Mouse (Mus musculus): ENCODE data around the gene Syna. TPM values are rescaled to one million over a fixed set of nuclear protein-coding genes. Genes with fewer than 3 reads are reported as not detected.

Gene Syna
- polyA plus RNA-seq, 1 experiment from 2014 or later = 0.07 TPM

DNA sequence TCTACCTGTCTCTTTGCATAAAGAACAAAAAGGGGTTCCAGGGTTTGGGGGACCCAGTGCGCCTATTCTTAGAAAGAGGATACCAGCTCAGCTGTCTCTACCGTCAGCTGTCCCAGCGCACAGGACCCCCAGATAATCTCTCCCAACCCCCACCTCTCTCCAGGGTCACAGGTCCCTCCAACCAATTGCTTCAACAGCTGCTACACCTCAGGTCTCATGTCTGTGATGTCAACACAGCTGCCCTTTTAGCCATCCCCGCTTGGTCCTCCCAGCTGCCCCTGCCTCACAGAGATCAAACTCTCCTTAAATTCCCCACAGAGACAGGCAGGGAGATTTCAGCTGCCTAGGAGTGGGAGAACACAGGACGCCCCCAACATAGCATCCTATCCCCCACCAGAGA, 36.2 kb downstream of the Syna start:
- 85% methylated on average over 5 of the region's 5 CpGs for WGBS

DNA sequence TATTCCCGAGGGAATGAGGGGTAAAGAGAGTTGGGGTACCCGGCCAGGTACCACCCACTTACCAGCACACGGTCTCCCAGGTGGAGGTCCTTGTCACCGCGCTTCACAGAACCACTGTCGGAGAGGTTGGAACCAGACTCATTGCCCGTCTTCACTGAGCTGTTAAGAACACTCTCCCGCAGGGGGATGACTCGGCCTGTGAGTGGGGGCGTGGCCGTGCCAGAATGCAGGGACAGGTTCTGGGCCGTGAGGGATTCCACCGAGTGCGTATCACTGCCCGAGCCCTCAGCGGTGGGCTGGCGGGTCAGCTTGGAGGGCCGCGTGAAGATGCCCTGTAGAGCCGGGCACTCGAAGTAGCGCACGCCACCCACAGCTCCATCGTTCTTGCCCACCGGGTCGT, 37.4 kb downstream of the Syna start:
- ATAC-seq (ENCODE audit: low FRiP score, low TSS enrichment) = no peak
- 89% methylated on average over 22 of the region's 26 CpGs for WGBS
- H3K27ac ChIP-seq (replicated peaks) = no peak overlapping the region
- H3K27me3 ChIP-seq (ENCODE audit: control insufficient read depth, insufficient read depth, low read length) = no peaks in the 10 kb centered on the region
- no peak overlapping the region for H3K4me2 ChIP-seq (replicated peaks; ENCODE audit: low read depth)
- TF ChIP-seq EP300 (optimal IDR thresholded peaks at IDR 0.05) = no peak
- no peak for TF ChIP-seq CTCF (IDR thresholded peaks at IDR 0.05; ENCODE audit: low read depth)
- DNase-seq (ENCODE audit: low spot score) = no peak
- no peak overlapping the region for H3K9ac ChIP-seq (ENCODE audit: low read length)
- H3K4me3 ChIP-seq (ENCODE audit: low read depth, low read length) = no peak overlapping the region
- H3K36me3 ChIP-seq (ENCODE audit: control insufficient read depth, insufficient read depth, low read length) = 0 out of 2 replicates have a peak, but pooled peaks cover 3% of the 10 kb centered on the region
- H3K9me3 ChIP-seq (ENCODE audit: control insufficient read depth, low read length) = no peaks in the 10 kb centered on the region
- no peaks in the 10 kb centered on the region for H3K4me1 ChIP-seq (replicated peaks; ENCODE audit: control insufficient read depth, insufficient read depth)

More for the DNA sequence above, 36.2 kb downstream of the Syna start:
- TF ChIP-seq CTCF (IDR thresholded peaks at IDR 0.05; ENCODE audit: low read depth) = no peak
- no peak for TF ChIP-seq EP300 (optimal IDR thresholded peaks at IDR 0.05)
- no peak for DNase-seq (ENCODE audit: low spot score)
- H3K4me2 ChIP-seq (replicated peaks; ENCODE audit: low read depth) = no peak overlapping the region
- H3K27ac ChIP-seq (replicated peaks) = no peak overlapping the region
- H3K4me1 ChIP-seq (replicated peaks; ENCODE audit: control insufficient read depth, insufficient read depth) = no peaks in the 10 kb centered on the region
- H3K27me3 ChIP-seq (ENCODE audit: control insufficient read depth, insufficient read depth, low read length) = no peaks in the 10 kb centered on the region
- ATAC-seq (ENCODE audit: low FRiP score, low TSS enrichment) = no peak
- H3K9ac ChIP-seq (ENCODE audit: low read length) = no peak overlapping the region
- H3K36me3 ChIP-seq (ENCODE audit: control insufficient read depth, insufficient read depth, low read length) = 0 out of 2 replicates have a peak, but pooled peaks cover 3% of the 10 kb centered on the region
- H3K4me3 ChIP-seq (ENCODE audit: low read depth, low read length) = no peak overlapping the region
- no peaks in the 10 kb centered on the region for H3K9me3 ChIP-seq (ENCODE audit: control insufficient read depth, low read length)

DNA sequence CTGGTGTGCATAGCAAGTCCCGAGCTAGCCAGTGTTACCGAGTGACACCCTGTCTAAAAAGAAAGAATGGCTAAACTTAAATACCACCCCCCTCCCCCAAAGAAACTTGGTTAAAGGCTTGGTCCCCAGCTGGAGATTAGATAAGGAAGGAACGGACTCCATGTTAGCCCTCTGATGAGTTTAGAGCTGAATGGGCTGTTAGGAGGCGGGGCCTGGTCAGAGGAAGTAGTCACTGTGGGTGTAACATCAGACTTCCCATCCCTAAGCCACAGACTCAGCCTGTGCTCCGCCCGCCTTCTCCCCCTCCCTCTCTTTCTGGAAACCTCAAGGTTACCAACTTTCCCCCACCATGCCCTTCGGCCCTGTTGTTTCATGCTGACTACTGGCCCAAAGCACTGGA, 38.2 kb downstream of the Syna start:
- no peak overlapping the region for H3K9ac ChIP-seq (ENCODE audit: low read length)
- H3K36me3 ChIP-seq (ENCODE audit: control insufficient read depth, insufficient read depth, low read length) = 0 out of 2 replicates have a peak, but pooled peaks cover 3% of the 10 kb centered on the region
- no peaks in the 10 kb centered on the region for H3K27me3 ChIP-seq (ENCODE audit: control insufficient read depth, insufficient read depth, low read length)
- TF ChIP-seq CTCF (IDR thresholded peaks at IDR 0.05; ENCODE audit: low read depth) (no peak), EP300 (optimal IDR thresholded peaks at IDR 0.05) (no peak)
- no peaks in the 10 kb centered on the region for H3K9me3 ChIP-seq (ENCODE audit: control insufficient read depth, low read length)
- DNase-seq (ENCODE audit: low spot score) (no peak), ATAC-seq (ENCODE audit: low FRiP score, low TSS enrichment) (no peak)
- no peak overlapping the region for H3K27ac ChIP-seq (replicated peaks)
- H3K4me1 ChIP-seq (replicated peaks; ENCODE audit: control insufficient read depth, insufficient read depth) = no peaks in the 10 kb centered on the region
- no peak overlapping the region for H3K4me3 ChIP-seq (ENCODE audit: low read depth, low read length)
- H3K4me2 ChIP-seq (replicated peaks; ENCODE audit: low read depth) = no peak overlapping the region
- WGBS = 78% methylated on average over 7 of the region's 7 CpGs

DNA sequence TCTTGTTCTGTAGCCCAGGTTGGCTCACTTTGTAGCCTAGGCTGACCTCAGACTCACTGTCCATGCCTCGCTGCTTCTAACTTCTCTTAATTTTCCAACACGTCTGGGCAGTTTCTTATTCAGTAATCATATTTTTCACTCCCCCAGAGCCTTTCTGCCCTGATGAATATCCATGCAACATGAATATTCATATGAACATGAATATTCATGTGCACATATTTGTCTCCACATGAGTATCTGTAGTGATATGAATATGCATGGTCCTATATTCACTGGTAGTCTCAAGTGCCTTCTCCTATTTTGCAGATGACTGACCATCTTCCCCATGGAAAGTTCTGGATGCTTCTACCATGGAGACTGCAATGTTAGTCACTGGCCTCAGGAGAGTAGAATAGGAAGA, 38.8 kb downstream of the Syna start:
- H3K27ac ChIP-seq (replicated peaks) = no peak overlapping the region
- H3K9ac ChIP-seq (ENCODE audit: low read length) = no peak overlapping the region
- no peaks in the 10 kb centered on the region for H3K4me1 ChIP-seq (replicated peaks; ENCODE audit: control insufficient read depth, insufficient read depth)
- no peak for DNase-seq (ENCODE audit: low spot score)
- H3K9me3 ChIP-seq (ENCODE audit: control insufficient read depth, low read length) = no peaks in the 10 kb centered on the region
- WGBS = 92% methylated on average over 2 of the region's 2 CpGs
- TF ChIP-seq CTCF (IDR thresholded peaks at IDR 0.05; ENCODE audit: low read depth) = no peak
- TF ChIP-seq EP300 (optimal IDR thresholded peaks at IDR 0.05) = no peak
- no peaks in the 10 kb centered on the region for H3K27me3 ChIP-seq (ENCODE audit: control insufficient read depth, insufficient read depth, low read length)
- H3K4me2 ChIP-seq (replicated peaks; ENCODE audit: low read depth) = no peak overlapping the region
- H3K36me3 ChIP-seq (ENCODE audit: control insufficient read depth, insufficient read depth, low read length) = peaks cover 7% of the 10 kb centered on the region; the same call in 1 of the 2 replicates
- no peak for ATAC-seq (ENCODE audit: low FRiP score, low TSS enrichment)
- H3K4me3 ChIP-seq (ENCODE audit: low read depth, low read length) = no peak overlapping the region

DNA sequence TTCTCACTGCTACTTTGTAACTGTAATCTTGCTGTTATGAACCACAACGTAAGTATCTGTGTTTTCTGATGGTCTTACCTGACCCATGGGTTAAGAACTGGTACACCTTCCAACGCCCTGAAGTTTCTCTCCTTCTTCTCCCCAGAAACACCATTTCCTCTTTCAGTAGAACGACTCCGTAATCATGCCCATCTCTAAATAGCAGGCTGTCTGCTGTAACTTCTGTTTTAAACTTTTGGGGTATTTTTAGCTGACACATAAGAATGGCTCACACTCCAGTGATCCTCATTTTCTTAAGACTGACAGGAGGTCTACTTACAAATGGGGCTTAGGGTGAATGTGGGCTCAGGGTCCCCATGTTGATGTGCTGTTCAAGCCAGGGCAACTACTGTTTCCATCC, 39.9 kb downstream of the Syna start:
- Histone ChIP-seq H3K4me1 (replicated peaks; ENCODE audit: control insufficient read depth, insufficient read depth) (no peaks in the 10 kb centered on the region), H3K4me2 (replicated peaks; ENCODE audit: low read depth) (no peak overlapping the region), H3K36me3 (ENCODE audit: control insufficient read depth, insufficient read depth, low read length) (peaks cover 12% of the 10 kb centered on the region), H3K9me3 (ENCODE audit: control insufficient read depth, low read length) (no peaks in the 10 kb centered on the region), H3K27me3 (ENCODE audit: control insufficient read depth, insufficient read depth, low read length) (no peaks in the 10 kb centered on the region), H3K27ac (replicated peaks) (no peak overlapping the region), H3K4me3 (ENCODE audit: low read depth, low read length) (no peak overlapping the region), H3K9ac (ENCODE audit: low read length) (no peak overlapping the region)
- 89% methylated on average over 4 of the region's 4 CpGs for WGBS
- DNase-seq (ENCODE audit: low spot score) (no peak), ATAC-seq (ENCODE audit: low FRiP score, low TSS enrichment) (no peak)
- TF ChIP-seq CTCF (IDR thresholded peaks at IDR 0.05; ENCODE audit: low read depth) = no peak
- no peak for TF ChIP-seq EP300 (optimal IDR thresholded peaks at IDR 0.05)

DNA sequence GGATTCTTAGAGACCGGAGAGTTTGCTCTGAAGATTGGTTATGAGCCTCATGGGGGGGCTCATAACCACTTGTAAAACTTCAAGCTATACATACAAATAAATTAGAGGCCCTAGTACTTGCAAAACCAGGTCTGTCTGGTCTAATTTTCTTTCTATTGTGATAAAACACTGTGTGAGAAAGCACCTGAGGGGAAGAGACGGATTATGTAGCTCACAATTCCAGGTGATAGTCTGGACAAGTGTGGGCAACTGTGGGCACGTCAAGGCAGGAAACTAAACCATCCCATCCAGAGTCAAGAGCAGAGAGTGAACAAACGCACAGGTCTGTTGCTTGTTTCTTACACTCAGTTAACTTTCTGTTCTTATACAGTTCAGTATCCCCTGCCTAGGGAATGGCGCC, 40.5 kb downstream of the Syna start:
- no peak for ATAC-seq (ENCODE audit: low FRiP score, low TSS enrichment)

More for the DNA sequence above, 40.5 kb downstream of the Syna start:
- WGBS = 86% methylated on average over 5 of the region's 5 CpGs
- no peak overlapping the region for H3K27ac ChIP-seq (replicated peaks)
- no peaks in the 10 kb centered on the region for H3K9me3 ChIP-seq (ENCODE audit: control insufficient read depth, low read length)
- H3K4me3 ChIP-seq (ENCODE audit: low read depth, low read length) = no peak overlapping the region
- peaks cover 12% of the 10 kb centered on the region for H3K36me3 ChIP-seq (ENCODE audit: control insufficient read depth, insufficient read depth, low read length)
- no peak overlapping the region for H3K9ac ChIP-seq (ENCODE audit: low read length)
- H3K27me3 ChIP-seq (ENCODE audit: control insufficient read depth, insufficient read depth, low read length) = no peaks in the 10 kb centered on the region
- no peaks in the 10 kb centered on the region for H3K4me1 ChIP-seq (replicated peaks; ENCODE audit: control insufficient read depth, insufficient read depth)
- H3K4me2 ChIP-seq (replicated peaks; ENCODE audit: low read depth) = no peak overlapping the region
- no peak for TF ChIP-seq CTCF (IDR thresholded peaks at IDR 0.05; ENCODE audit: low read depth)
- no peak for DNase-seq (ENCODE audit: low spot score)
